Mouse (Mus musculus) neural tube, embryonic 10.5 days (tissue): ENCODE measurements at regions not wholly inside any gene's neighbourhood (a gene's known extent, or its start where the extent isn't known, plus 50 kb on each side); places are given as distances from the start of the nearest gene placed in this dataset.

Experiments used
- DNase-seq: peaks from one replicate; pipeline ENCODE4 v3.0.0-alpha.2; 2017; ENCODE audit warnings: low spot score; ENCODE audit errors: extremely low spot score

- DNase-seq: no peak
These were observed 78.1 kb downstream of the Fam204a start for GRCm38 (mm10) chr19:60148313-60148965.

GRCm38 (mm10) chr19:60146451-60147190 is 79.9 kb downstream of the Fam204a start:
- DNase-seq: no peak

- DNase-seq: no peak
These were observed 81.3 kb downstream of the Fam204a start for GRCm38 (mm10) chr19:60145242-60145641.

- peak; percentile 87 for DNase-seq
These were observed 82.0 kb downstream of the Fam204a start for GRCm38 (mm10) chr19:60144336-60144989.

- DNase-seq: no peak
These were observed 87.6 kb downstream of the Fam204a start for GRCm38 (mm10) chr19:60138881-60139280.

DNA sequence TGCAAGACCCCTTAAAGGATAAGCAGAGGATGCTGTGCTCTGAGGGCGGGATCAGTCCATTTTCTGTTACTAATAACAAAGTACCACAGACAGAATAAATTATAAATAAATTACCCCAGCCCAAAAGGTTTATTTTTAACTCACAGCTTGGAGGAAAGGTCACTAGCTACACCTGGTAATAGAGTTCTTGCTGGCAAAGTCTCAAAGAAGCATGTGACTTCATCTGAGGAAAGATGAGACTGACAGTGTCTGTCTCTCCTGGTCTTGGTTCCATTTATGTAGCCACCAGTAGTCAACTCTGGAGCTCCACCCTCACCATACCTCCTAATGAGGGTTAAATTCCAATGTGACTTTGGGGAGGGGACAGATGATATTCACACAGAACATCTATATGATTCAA is 90.0 kb downstream of the Fam204a start:
- no peak for DNase-seq

DNA sequence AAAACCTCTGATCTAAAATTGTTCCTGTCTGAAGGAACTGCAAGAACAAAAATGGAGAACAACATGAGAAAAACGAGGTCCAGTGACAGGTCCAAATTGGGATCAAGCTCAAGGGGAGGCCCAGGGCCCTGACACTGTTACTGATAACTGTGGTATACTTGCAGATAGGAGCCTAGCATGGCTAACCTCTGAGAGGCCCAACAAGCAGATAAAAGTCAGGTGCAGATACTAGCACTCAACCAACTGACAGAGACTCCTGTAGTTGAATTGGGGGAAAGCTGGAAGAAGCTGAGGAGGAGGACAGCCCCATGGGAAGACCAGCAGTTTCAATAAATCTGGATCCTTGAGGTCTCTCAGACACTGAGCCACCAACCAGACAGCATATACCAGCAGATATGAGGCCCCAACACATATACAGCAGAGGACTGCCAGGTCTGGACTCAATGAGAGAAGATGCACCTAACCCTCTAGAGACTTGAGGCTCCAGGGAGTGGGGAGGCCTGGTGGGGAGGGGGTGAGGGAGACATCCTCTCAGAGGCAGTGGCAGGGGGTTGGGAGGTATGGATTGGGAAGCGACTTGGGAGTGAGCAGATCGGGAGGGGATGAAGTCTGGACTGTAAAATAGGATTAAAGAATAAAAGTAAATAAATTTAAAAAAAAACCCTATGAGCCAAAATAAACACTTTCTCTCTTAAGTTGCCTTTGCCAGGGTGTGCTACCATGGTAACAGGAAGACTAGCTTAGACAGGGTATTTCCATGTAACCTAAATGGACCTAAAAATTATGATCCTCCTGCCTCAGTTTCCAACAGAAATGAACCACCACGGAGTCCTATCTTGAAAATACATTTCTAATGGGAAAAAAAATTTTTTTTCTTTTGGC is 91.8 kb downstream of the Fam204a start:
- no peak for DNase-seq

- no peak for DNase-seq
These were observed 96.9 kb downstream of the Fam204a start for GRCm38 (mm10) chr19:60129635-60130034.

DNA sequence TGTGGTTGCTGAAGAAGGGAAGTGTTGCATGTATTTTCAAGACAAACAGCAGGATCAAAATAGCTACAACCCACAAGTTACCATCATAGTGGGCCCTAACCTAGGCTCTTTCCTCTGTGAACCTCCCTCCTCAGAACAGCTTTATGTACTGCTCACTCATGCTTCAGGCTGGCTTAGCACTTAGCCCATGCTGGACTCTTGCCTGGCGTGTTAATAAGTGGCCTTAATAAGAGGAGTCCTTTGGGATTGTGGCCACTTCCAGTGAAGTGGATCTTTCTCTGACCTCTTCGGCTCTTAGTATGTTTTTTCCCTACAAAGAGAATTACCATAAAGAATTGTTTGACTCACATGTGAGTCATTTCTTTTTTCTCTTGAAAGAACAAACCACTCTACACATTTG is 101.9 kb downstream of the Fam204a start:
- no peak for DNase-seq

- no peak for DNase-seq
These were observed 105.6 kb downstream of the Fam204a start for GRCm38 (mm10) chr19:60120917-60121316.

DNA sequence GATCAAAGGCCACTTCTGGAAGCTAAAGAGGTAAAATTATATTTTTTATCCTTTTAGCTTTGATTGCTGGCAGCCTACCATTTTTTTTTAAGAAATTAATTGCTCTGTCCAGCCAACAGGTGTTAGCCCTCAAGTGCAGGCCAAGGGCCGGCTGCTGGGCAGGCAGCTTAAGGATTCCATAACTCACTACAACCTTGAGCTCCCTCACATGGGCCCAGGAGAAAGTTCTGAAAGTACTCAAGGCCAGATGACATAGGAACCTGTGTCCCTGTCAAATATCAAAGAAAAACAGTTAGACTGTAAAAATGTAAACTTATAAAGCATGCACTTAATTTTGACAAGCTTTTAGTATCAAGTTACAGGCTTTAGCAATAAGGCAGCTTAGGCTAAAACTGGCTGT is 107.5 kb downstream of the Fam204a start:
- DNase-seq: no peak

- DNase-seq: peak; percentile 35
These were observed 112.7 kb downstream of the Fam204a start for GRCm38 (mm10) chr19:60113666-60114388.

- no peak for DNase-seq
These were observed 116.2 kb downstream of the Fam204a start for GRCm38 (mm10) chr19:60110278-60110677.

DNA sequence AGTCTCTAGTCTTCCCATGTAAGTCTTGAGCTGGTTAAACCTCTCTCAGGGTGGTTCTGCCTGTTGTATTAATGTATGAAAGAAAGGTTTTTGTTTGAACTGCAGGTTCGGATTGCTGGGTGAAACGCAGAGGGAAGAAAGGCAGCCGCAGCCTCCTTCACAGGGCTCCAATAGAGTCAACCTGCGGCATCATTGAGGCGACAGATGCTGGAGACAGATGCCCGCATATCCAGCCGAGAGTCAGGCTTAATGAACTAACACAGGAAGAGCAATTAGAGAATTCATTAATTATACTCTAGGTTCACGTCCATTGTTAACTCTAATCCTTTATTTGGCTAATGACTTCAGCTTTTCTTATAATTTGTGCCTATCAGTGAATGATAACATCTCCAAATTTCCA is 117.0 kb downstream of the Fam204a start:
- DNase-seq: no peak

GRCm38 (mm10) chr19:60097915-60098314 is 128.6 kb downstream of the Fam204a start:
- DNase-seq: no peak

GRCm38 (mm10) chr19:60074986-60075385 is 131.5 kb upstream of the Rab11fip2 start:
- DNase-seq: no peak

GRCm38 (mm10) chr19:60073328-60073727 is 129.9 kb upstream of the Rab11fip2 start:
- DNase-seq: no peak

- DNase-seq: no peak
These were observed 122.7 kb upstream of the Rab11fip2 start for GRCm38 (mm10) chr19:60066183-60066582.

DNA sequence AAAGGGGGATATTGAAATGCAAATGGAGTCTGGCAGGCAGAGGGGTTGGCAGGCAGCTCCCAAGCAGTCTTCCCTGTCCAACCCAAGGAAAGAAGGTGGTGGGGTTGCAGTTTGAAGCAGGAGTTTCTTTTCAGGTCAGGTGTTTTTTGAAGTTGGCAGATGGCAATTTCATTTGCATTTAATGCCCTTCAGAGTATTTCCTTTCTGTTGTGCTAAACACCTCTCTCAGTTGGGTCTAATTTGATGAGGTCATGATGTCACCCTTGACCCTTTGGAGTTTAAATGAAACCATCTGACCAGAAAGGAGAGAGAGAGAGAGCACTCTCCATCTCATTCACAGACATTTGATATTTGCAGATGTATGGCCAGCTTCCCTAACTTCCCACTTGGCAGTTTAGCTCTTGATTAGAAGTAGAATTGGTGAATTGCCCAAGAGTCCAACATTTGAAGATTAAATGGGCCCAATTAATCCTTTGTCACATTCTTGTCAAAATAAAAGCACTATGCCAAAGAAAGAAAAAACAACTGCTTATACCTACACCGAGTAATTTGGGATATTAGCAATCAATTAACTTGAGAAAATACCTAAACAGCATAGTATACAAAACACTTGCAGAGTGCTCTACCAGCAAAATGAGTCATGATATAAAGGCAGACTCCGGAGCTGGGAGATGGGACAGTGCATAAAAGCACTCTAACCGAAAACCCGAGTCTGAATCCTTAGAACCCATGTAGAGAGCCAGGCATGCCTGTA is 111.8 kb upstream of the Rab11fip2 start:
- no peak for DNase-seq

- DNase-seq: peak; percentile 35
These were observed 107.7 kb upstream of the Rab11fip2 start for GRCm38 (mm10) chr19:60051151-60051550.
